Mouse (Mus musculus): ENCODE results near the gene Ccnb1ip1. TPM values are rescaled to one million over a fixed set of nuclear protein-coding genes. Genes with fewer than 3 reads are reported as not detected.
A peak's percentile ranks its signal among the peaks of the same experiment; 100 is the strongest.

The Ccnb1ip1 gene
- total RNA-seq, 1 experiment from 2014 or later, result not detected

GRCm38 (mm10) chr14:50785251-50785637 lies 22.3 kb downstream of the Ccnb1ip1 start, which contains the start of gene Ttc5:
Ttc5 (minus strand) TSS chr14:50785519.
- ATAC-seq (replicated peaks; ENCODE audit: low read depth, poor library complexity, severe bottlenecking), result peak; percentile 99

GRCm38 (mm10) chr14:50784391-50785250 lies 22.9 kb downstream of the Ccnb1ip1 start:
- ATAC-seq (replicated peaks; ENCODE audit: low read depth, poor library complexity, severe bottlenecking), result peak; percentile 19

GRCm38 (mm10) chr14:50782166-50782565 lies 25.4 kb downstream of the Ccnb1ip1 start:
- ATAC-seq (replicated peaks; ENCODE audit: low read depth, poor library complexity, severe bottlenecking), result no peak

DNA sequence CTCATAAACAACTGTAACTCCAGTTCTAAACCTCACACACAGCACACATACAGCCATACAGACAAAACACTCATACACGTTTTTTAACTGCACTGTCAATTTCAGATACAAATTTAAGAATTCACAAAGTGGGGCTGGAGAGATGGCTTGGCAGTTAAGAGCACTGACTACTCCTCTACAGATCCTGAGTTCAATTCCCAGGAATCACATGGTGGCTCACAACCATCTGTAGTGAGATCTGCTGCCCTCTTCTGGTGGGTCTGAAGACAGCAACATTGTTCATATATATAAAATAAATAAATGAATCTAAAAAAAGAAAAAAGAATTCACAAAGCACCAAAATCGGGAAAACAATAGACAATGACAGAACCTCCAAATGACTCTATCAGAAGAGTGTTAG lies 36.2 kb downstream of the Ccnb1ip1 start:
- no peak for ATAC-seq (replicated peaks; ENCODE audit: low read depth, poor library complexity, severe bottlenecking)

GRCm38 (mm10) chr14:50765736-50766135 lies 41.8 kb downstream of the Ccnb1ip1 start:
- ATAC-seq (replicated peaks; ENCODE audit: low read depth, poor library complexity, severe bottlenecking), result no peak

GRCm38 (mm10) chr14:50758416-50759085 lies 49.0 kb downstream of the Ccnb1ip1 start:
- no peak for ATAC-seq (replicated peaks; ENCODE audit: low read depth, poor library complexity, severe bottlenecking)

DNA sequence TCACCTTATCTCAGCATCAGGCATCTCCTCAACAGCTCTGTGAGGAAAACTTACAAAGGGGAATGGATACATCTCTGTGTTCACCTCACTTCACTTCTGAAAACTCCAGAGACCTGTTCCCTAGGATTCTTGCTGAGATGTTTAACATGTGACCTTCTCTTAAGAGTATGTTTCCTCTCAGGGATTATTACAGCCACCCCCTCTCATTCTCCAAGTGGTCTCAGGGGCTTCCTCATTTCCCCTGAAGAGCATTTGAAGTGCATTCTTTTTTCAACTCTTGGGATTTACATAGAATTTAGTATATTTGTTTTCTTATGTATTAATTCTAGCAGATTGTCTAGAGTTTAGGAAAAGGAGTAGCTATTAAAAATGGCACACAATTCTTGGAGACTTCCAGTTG lies 62.5 kb downstream of the Ccnb1ip1 start, which contains the start of gene Olfr749:
TSS of gene Olfr749 (minus strand) at position 101 of the 400 bp plus-strand sequence.
- ATAC-seq (replicated peaks; ENCODE audit: low read depth, poor library complexity, severe bottlenecking), result no peak

DNA sequence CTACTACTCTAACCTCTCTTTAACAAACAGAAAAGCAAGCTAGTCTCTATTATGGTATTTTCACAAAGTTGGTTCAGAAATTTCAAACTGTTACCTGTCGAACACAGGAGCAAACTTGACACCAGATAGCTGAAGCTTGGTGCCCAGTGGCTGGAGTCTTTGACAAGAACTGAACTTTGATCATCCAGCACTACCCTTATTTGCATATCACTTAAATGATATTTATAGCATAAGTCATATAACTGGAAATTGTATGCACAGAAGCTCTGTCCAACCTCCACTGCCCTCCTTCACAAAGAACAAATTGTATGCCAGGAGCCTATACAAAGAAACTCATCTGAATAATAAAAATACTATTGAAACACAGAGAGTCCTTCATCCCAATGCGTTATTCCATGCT lies 65.9 kb downstream of the Ccnb1ip1 start:
- ATAC-seq (replicated peaks; ENCODE audit: low read depth, poor library complexity, severe bottlenecking), result no peak

DNA sequence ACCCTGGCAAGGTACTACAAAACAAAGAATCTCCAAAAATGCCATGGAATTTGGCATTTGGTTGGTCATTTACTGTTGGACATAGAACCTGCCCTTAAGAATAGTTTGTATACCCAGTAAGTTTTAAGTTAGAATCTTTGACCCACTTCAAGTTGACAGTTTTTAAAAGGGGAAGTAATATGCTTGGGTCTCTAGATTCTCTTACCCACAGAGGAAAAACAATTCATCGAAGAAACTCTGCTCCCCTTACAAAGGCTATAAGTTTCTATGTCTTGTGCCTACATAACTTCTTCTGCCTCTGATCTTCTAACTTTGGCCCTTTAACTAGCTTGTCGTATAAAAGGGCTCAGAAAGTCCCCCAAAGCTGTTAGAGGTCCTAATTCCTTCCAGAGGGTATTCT lies 67.2 kb downstream of the Ccnb1ip1 start:
- ATAC-seq (replicated peaks; ENCODE audit: low read depth, poor library complexity, severe bottlenecking), result peak; percentile 54; the same call in 1 of the 2 replicates

Other genes starting within 250 kb of the Ccnb1ip1 start
- not detected in 2 replicates for gene Olfr744, start 192.9 kb downstream of the Ccnb1ip1 start, total RNA-seq (2017)
- gene Olfr745, start 168.3 kb downstream of the Ccnb1ip1 start, total RNA-seq (2017), result not detected in 2 replicates
- not detected in 2 replicates for gene Olfr746, start 160.6 kb downstream of the Ccnb1ip1 start, total RNA-seq (2017)
- gene Olfr747, start 114.5 kb downstream of the Ccnb1ip1 start, total RNA-seq (2017), result not detected in 2 replicates
- gene Olfr748, start 100.4 kb downstream of the Ccnb1ip1 start, total RNA-seq (2017), result not detected in 2 replicates
- gene Olfr749, start 62.6 kb downstream of the Ccnb1ip1 start, total RNA-seq (2017), result not detected in 2 replicates
- gene Ttc5, start 22.2 kb downstream of the Ccnb1ip1 start, total RNA-seq (2017), result 34.8 and 38.3 TPM in 2 replicates
- 79.1 and 92.3 TPM in 2 replicates for gene Parp2, start 109 bp upstream of the Ccnb1ip1 start, total RNA-seq (2017)
- gene Tep1, start 62.8 kb upstream of the Ccnb1ip1 start, total RNA-seq (2017), result 12.7 and 19.3 TPM in 2 replicates
- gene Klhl33, start 89.8 kb upstream of the Ccnb1ip1 start, total RNA-seq (2017), result 0.32 TPM in 1 of 2 replicates, not detected in the other
- gene Osgep, start 117.2 kb upstream of the Ccnb1ip1 start, total RNA-seq (2017), result 110 and 124 TPM in 2 replicates
- 206 and 222 TPM in 2 replicates for gene Apex1, start 117.2 kb upstream of the Ccnb1ip1 start, total RNA-seq (2017)
- gene Pip4p1, start 123.1 kb upstream of the Ccnb1ip1 start, total RNA-seq (2017), result 15.6 and 17.3 TPM in 2 replicates
- 144 and 156 TPM in 2 replicates for gene Pnp, start 123.3 kb upstream of the Ccnb1ip1 start, total RNA-seq (2017)
- 34.9 and 44.0 TPM in 2 replicates for gene Gm49342, start 136.8 kb upstream of the Ccnb1ip1 start, total RNA-seq (2017)
- 1.5 and 5.4 TPM in 2 replicates for gene Pnp2, start 148.3 kb upstream of the Ccnb1ip1 start, total RNA-seq (2017)
- not detected in 2 replicates for gene Rnase10, start 200.0 kb upstream of the Ccnb1ip1 start, total RNA-seq (2017)
- gene Rnase9, start 234.1 kb upstream of the Ccnb1ip1 start, total RNA-seq (2017), result not detected in 2 replicates
- gene Rnase11, start 242.4 kb upstream of the Ccnb1ip1 start, total RNA-seq (2017), result not detected in 2 replicates
- gene Rnase12, start 249.9 kb upstream of the Ccnb1ip1 start, total RNA-seq (2017), result not detected in 2 replicates